Mouse (Mus musculus) kidney, embryonic 16.5 days (tissue): ENCODE measurements around the gene Prn. TPM values are rescaled to one million over a fixed set of nuclear protein-coding genes. Genes with fewer than 3 reads are reported as not detected.
A peak's percentile ranks its signal among the peaks of the same experiment; 100 is the strongest.

ENCODE experiments used
- ATAC-seq: fragments of 200-750 bp; cut with Nextera tagmentation; 2 replicates; pipeline ENCODE4 v1.8.0; 2017; ENCODE audit warnings: moderate TSS enrichment; ENCODE audit not compliant: low FRiP score, low TSS enrichment
- H3K27ac ChIP-seq: fragments of 300-500 bp; sonication (generic); 2 replicates; pipeline ENCODE4 v1.5.1; 2014; ENCODE audit warnings: low read length
- H3K27me3 ChIP-seq: fragments of 300-500 bp; sonication (generic); 2 replicates; pipeline ENCODE4 v1.6.1; 2014; ENCODE audit warnings: low read length, control low read depth, mixed read lengths; ENCODE audit not compliant: insufficient read depth
- H3K36me3 ChIP-seq: fragments of 300-500 bp; sonication (generic); 2 replicates; pipeline ENCODE4 v1.6.1; 2014; ENCODE audit warnings: low read length, control low read depth, mixed read lengths; ENCODE audit not compliant: insufficient read depth
- H3K4me1 ChIP-seq: fragments of 300-500 bp; sonication (generic); 2 replicates; pipeline ENCODE4 v1.6.1; 2014; ENCODE audit warnings: low read length, control low read depth, mixed read lengths; ENCODE audit not compliant: insufficient read depth
- H3K4me2 ChIP-seq: fragments of 300-500 bp; sonication (generic); replicated peaks from 2 replicates; pipeline ENCODE4 v1.6.1; 2014; ENCODE audit warnings: low read depth, low read length
- H3K4me3 ChIP-seq: fragments of 300-500 bp; sonication (generic); 2 replicates; pipeline ENCODE4 v1.5.1; 2014; ENCODE audit warnings: mild to moderate bottlenecking, low read length
- H3K9ac ChIP-seq: fragments of 300-500 bp; sonication (generic); replicated peaks from 2 replicates; pipeline ENCODE4 v1.6.1; 2014; ENCODE audit warnings: low read length
- H3K9me3 ChIP-seq: fragments of 300-500 bp; sonication (generic); 2 replicates; pipeline ENCODE4 v1.6.1; 2016; ENCODE audit warnings: low read length, control low read depth
- WGBS: fragments of 180-500 bp; shearing (Covaris S2); extraction: QIAGEN DNeasy Blood & Tissue Kit; methylation state at CpG from one replicate; pipeline ENCODE4 v1.1.7; 2014; 5-methylcytosine and 5-hydroxymethylcytosine counted together
- polyA plus RNA-seq: library from polyadenylated mRNA; unstranded; fragments of >200 nt; fragmentation: Nextera tagmentation; extraction: Ambion mirVana; gene quantifications from 2 replicates; pipeline ENCODE4 v1.2.1, GENCODE M21; 2015

Gene Prn
- polyA plus RNA-seq, 1 experiment from 2014 or later, result 0.25 TPM

GRCm38 (mm10) chr2:131976663-131977062 lies 66.9 kb downstream of the Prn start:
- WGBS, result 69% methylated on average over 3 of the region's 3 CpGs
- Histone ChIP-seq H3K36me3 (no peaks in the 10 kb centered on the region), H3K27me3 (no peaks in the 10 kb centered on the region), H3K4me3 (no peak overlapping the region), H3K9me3 (peaks cover 3% of the 10 kb centered on the region; the same call in 1 of the 2 replicates), H3K4me2 (no peak overlapping the region), H3K4me1 (no peaks in the 10 kb centered on the region), H3K9ac (no peak overlapping the region), H3K27ac (no peak overlapping the region)
- no peak for ATAC-seq

- 49% methylated on average over 9 of the region's 9 CpGs for WGBS
- Histone ChIP-seq H3K4me2 (no peak overlapping the region), H3K27ac (no peak overlapping the region), H3K4me1 (no peaks in the 10 kb centered on the region), H3K9me3 (peaks cover 3% of the 10 kb centered on the region; the same call in 1 of the 2 replicates), H3K9ac (no peak overlapping the region), H3K4me3 (no peak overlapping the region), H3K27me3 (no peaks in the 10 kb centered on the region), H3K36me3 (no peaks in the 10 kb centered on the region)
- peak; percentile 73 for ATAC-seq
Observed at GRCm38 (mm10) chr2:131980866-131981265, 71.1 kb downstream of the Prn start.

GRCm38 (mm10) chr2:131982546-131983196 lies 72.9 kb downstream of the Prn start:
- H3K27me3 ChIP-seq, result no peaks in the 10 kb centered on the region

GRCm38 (mm10) chr2:131987950-131988349 lies 78.2 kb downstream of the Prn start:
- Histone ChIP-seq H3K9ac (no peak overlapping the region), H3K27ac (no peak overlapping the region), H3K27me3 (no peaks in the 10 kb centered on the region), H3K4me3 (no peak overlapping the region), H3K4me1 (peaks cover 6% of the 10 kb centered on the region; the same call in 1 of the 2 replicates), H3K36me3 (no peaks in the 10 kb centered on the region), H3K9me3 (no peaks in the 10 kb centered on the region), H3K4me2 (no peak overlapping the region)
- 47% methylated on average over 3 of the region's 3 CpGs for WGBS
- no peak for ATAC-seq

More at GRCm38 (mm10) chr2:131982546-131983196, 72.9 kb downstream of the Prn start:
- H3K36me3 ChIP-seq, result no peaks in the 10 kb centered on the region
- H3K4me3 ChIP-seq, result no peak overlapping the region
- H3K9ac ChIP-seq, result no peak overlapping the region
- ATAC-seq, result peak; percentile 72; the same call in 1 of the 2 replicates
- H3K9me3 ChIP-seq, result peaks cover 2% of the 10 kb centered on the region; the same call in 1 of the 2 replicates
- H3K27ac ChIP-seq, result no peak overlapping the region
- no peak overlapping the region for H3K4me2 ChIP-seq
- H3K4me1 ChIP-seq, result no peaks in the 10 kb centered on the region
- 14% methylated on average over 6 of the region's 6 CpGs for WGBS

- no peak for ATAC-seq
- H3K27me3 ChIP-seq, result no peaks in the 10 kb centered on the region
- whole genome bisulfite sequencing, result 68% methylated on average over 2 of the region's 2 CpGs
- no peak overlapping the region for H3K4me3 ChIP-seq
- no peak overlapping the region for H3K4me2 ChIP-seq
- H3K9ac ChIP-seq, result no peak overlapping the region
- H3K27ac ChIP-seq, result no peak overlapping the region
- H3K4me1 ChIP-seq, result peaks cover 12% of the 10 kb centered on the region
- no peaks in the 10 kb centered on the region for H3K9me3 ChIP-seq
- no peaks in the 10 kb centered on the region for H3K36me3 ChIP-seq
Observed at GRCm38 (mm10) chr2:131988550-131988949, 78.8 kb downstream of the Prn start.

- WGBS, result 82% methylated on average over 2 of the region's 2 CpGs
- Histone ChIP-seq H3K4me2 (no peak overlapping the region), H3K36me3 (no peaks in the 10 kb centered on the region; the same call in 1 of the 2 replicates), H3K4me3 (no peak overlapping the region), H3K4me1 (peaks cover 25% of the 10 kb centered on the region), H3K27me3 (no peaks in the 10 kb centered on the region), H3K9ac (no peak overlapping the region), H3K9me3 (no peaks in the 10 kb centered on the region), H3K27ac (no peak overlapping the region)
- ATAC-seq, result no peak
Observed at GRCm38 (mm10) chr2:131992487-131992886, 82.7 kb downstream of the Prn start.

- no peaks in the 10 kb centered on the region; the same call in 1 of the 2 replicates for H3K36me3 ChIP-seq
- no peak overlapping the region for H3K4me3 ChIP-seq
- H3K4me2 ChIP-seq, result peak overlapping the region; percentile 24; the same call in 1 of the 2 replicates
- H3K9ac ChIP-seq, result no peak overlapping the region
- peak overlapping the region; percentile 54; the same call in 1 of the 2 replicates for H3K27ac ChIP-seq
- WGBS, result 50% methylated on average over 4 of the region's 4 CpGs
- H3K27me3 ChIP-seq, result no peaks in the 10 kb centered on the region
- ATAC-seq, result no peak
- H3K4me1 ChIP-seq, result peaks cover 25% of the 10 kb centered on the region
- no peaks in the 10 kb centered on the region for H3K9me3 ChIP-seq
Observed at GRCm38 (mm10) chr2:131993151-131993550, 83.4 kb downstream of the Prn start.

- no peaks in the 10 kb centered on the region; the same call in 1 of the 2 replicates for H3K36me3 ChIP-seq
- H3K27me3 ChIP-seq, result no peaks in the 10 kb centered on the region
- no peak overlapping the region for H3K9ac ChIP-seq
- H3K4me3 ChIP-seq, result no peak overlapping the region
- WGBS, result 12% methylated on average over 14 of the region's 14 CpGs
- peak overlapping the region; percentile 54; the same call in 1 of the 2 replicates for H3K27ac ChIP-seq
- no peaks in the 10 kb centered on the region for H3K9me3 ChIP-seq
- H3K4me2 ChIP-seq, result peak overlapping the region; percentile 24; the same call in 1 of the 2 replicates
- H3K4me1 ChIP-seq, result peaks cover 25% of the 10 kb centered on the region
- peak; percentile 89 for ATAC-seq
Observed at GRCm38 (mm10) chr2:131993563-131994088, 83.9 kb downstream of the Prn start.

GRCm38 (mm10) chr2:131994971-131995370 lies 85.2 kb downstream of the Prn start:
- H3K36me3 ChIP-seq, result no peaks in the 10 kb centered on the region; the same call in 1 of the 2 replicates
- H3K27me3 ChIP-seq, result no peaks in the 10 kb centered on the region
- ATAC-seq, result no peak
- no peak overlapping the region for H3K4me2 ChIP-seq
- no peaks in the 10 kb centered on the region for H3K9me3 ChIP-seq
- H3K4me1 ChIP-seq, result peaks cover 25% of the 10 kb centered on the region
- H3K9ac ChIP-seq, result no peak overlapping the region
- H3K4me3 ChIP-seq, result no peak overlapping the region
- WGBS, result 86% methylated on average over 6 of the region's 6 CpGs
- H3K27ac ChIP-seq, result no peak overlapping the region

- Histone ChIP-seq H3K4me2 (no peak overlapping the region), H3K4me3 (no peak overlapping the region), H3K4me1 (peaks cover 25% of the 10 kb centered on the region), H3K9me3 (no peaks in the 10 kb centered on the region), H3K9ac (no peak overlapping the region), H3K36me3 (no peaks in the 10 kb centered on the region; the same call in 1 of the 2 replicates), H3K27me3 (no peaks in the 10 kb centered on the region), H3K27ac (no peak overlapping the region)
- WGBS, result 62% methylated on average over 12 of the region's 12 CpGs
- ATAC-seq, result no peak
Observed at GRCm38 (mm10) chr2:131995742-131996141, 86.0 kb downstream of the Prn start.
